Mouse (Mus musculus): ENCODE measurements at regions not wholly inside any gene's neighbourhood (a gene's known extent, or its start where the extent isn't known, plus 50 kb on each side); places are given as distances from the start of the nearest gene placed in this dataset.

DNA sequence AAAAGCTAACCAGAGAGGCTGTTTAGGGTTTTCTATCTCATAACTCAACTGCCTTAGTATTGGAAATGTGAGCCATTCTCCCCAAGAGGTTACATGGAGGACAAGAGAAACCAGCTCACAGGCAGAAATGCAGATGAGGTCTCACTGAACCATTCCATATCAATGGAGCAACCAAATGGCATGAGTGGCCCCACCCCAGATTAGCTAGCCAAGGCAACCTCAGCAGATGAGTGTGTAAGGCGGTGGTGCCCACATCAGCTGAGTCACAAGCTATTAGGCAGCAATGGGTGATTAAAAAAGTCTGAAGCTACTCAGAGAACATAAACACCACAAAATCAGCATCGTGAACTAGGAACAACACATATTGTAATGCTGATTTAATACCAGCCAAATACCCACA, 133.2 kb downstream of the Lpin1 start:
- no peak for DNase-seq (ENCODE audit: low spot score)

DNA sequence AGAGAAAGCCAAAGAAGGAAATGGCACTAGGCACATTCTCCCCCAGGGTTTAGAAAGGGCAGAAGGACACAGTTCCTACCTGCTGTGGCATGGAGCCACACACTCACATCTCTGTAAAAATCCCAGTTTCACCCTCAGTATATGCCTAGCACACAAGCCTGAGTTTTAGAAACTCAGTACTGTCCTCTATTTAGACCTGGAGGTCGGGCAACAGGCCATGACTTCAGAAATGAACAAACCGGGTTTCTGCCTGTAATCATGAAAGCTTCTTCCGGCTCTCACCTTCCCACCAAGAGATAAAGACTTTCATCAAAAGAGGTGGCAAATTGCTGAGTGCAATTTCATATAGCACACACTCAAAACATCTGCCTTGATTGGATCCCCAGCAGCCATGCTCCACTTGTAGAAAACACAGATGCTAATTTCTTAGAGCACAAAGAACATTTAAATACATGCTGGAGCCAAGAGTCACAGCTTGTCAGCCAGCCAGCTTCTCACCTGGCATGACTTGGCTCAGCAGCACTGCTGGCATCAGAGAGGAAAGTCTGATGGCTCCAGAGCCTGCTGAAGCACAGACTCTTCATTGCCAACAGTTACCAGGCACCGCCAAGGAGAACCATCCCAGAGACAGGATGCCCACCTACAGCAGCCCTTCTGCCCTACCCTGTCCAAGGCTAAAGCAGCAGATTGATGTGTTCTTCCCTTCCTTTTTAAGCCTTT, 136.2 kb downstream of the Lpin1 start:
- no peak for DNase-seq (ENCODE audit: low spot score)

DNA sequence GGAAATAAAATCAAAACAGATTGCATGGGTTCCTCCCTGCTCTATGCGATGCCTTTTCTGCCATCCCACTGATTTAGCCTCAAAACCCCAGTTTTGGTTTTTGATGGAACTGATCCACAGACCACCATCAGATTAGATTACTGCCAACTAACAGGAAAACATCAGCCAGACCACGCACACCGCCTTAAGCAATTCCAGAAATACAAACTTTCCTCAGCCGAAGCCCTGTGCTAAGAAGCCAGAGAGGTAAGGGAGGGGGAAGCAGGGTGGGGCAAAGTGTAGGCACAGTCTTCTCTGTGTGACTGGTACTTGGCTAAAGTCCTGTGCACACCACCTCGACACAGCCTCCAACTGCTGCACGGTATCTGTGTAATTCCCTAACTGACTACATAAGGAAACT, 153.3 kb downstream of the Lpin1 start:
- DNase-seq (ENCODE audit: low spot score): no peak

- DNase-seq (ENCODE audit: low spot score): no peak
Measured at GRCm38 (mm10) chr12:16450771-16451435, 159.9 kb downstream of the Lpin1 start.

- DNase-seq (ENCODE audit: low spot score): no peak
Measured at GRCm38 (mm10) chr12:16438717-16439116, 172.0 kb downstream of the Lpin1 start.

DNA sequence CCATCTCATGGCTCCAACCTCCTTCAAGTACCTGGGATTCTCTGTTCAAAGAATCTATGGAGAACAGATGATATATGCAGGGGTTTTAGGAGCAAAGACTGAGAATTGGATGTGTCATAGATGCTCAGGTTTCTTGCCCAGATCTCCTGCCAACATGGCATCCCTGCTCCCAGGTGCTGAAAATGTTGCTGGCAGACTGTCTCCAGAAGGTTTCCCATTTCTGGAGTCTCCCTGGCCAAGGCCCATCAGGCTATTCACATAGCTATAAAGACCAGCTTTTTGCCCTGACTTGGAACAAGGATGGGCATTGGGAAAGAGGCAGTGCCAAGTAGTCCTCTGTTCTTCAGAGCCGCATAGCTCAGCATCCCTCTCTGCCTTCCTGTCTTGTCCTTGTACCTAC, 173.8 kb downstream of the Lpin1 start:
- no peak for DNase-seq (ENCODE audit: low spot score)

DNA sequence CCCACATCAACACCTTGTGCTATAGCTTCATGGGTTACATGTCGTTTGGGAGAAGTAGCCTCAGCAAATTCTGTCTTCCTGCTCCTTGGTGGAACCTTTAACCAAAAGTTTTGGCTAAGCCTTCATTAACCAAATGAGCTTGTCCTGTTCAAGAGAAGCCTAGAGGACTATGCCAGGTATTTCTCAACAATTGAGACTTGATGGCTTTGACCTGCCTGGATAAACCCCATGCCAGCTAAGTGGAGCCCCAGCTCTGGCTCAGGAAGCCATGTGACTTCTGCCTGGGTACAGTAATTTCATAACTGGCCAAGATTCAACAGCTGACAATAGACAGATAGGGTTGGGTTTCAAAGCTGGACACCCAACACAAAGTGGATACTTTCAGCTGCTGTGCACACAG, 174.5 kb downstream of the Lpin1 start:
- no peak for DNase-seq (ENCODE audit: low spot score)

DNA sequence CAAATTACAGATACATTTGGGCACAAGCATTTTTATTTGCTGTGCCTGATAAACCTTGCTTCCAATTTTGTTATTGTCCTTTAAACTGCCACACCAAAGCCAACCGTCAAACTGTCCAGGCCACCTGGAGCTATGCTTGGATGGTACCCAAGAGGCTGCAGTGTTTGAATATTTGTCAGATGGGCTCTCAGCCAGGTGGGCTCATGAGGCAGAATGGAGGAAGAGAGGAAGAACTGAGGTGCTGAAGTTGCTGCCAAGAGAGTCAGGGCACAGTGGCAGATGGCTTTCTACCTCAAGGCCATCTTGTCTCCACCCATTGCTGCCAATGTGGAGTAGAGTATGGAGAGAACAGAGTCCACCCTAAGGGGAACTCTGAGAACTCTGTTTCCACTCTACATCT, 176.0 kb downstream of the Lpin1 start:
- no peak for DNase-seq (ENCODE audit: low spot score)

GRCm38 (mm10) chr12:16434225-16434624, 176.5 kb downstream of the Lpin1 start:
- DNase-seq (ENCODE audit: low spot score): no peak

DNA sequence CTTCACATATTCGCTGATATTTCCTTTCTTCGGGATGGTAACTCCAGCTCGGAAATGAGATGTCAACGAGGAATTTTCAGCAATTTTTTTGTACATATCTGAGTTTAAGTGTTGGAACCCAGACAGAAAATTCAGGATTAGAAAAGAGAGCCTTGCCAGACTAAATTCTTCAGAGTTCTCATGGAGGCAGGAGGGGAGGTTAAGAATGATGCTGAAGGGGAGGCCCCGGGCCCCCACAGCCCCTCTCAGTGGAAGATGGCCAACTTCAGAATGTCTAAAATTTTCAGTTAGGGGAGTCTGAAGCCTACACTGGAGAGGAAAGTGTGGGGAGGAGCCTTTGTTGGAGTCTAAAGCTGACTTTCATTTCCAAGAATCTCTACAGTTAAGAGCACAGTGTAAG, 184.8 kb downstream of the Lpin1 start:
- DNase-seq (ENCODE audit: low spot score): no peak

GRCm38 (mm10) chr12:16424526-16424925, 186.2 kb downstream of the Lpin1 start:
- DNase-seq (ENCODE audit: low spot score): no peak

GRCm38 (mm10) chr12:16395720-16396119, 215.0 kb downstream of the Lpin1 start:
- no peak for DNase-seq (ENCODE audit: low spot score)

- no peak for DNase-seq (ENCODE audit: low spot score)
Measured at GRCm38 (mm10) chr12:16392851-16393250, 217.9 kb downstream of the Lpin1 start.

- no peak for DNase-seq (ENCODE audit: low spot score)
Measured at GRCm38 (mm10) chr12:16391630-16392269, 219.0 kb downstream of the Lpin1 start.

- no peak for DNase-seq (ENCODE audit: low spot score)
Measured at GRCm38 (mm10) chr12:16391163-16391562, 219.6 kb downstream of the Lpin1 start.

GRCm38 (mm10) chr12:16387035-16387434, 223.7 kb downstream of the Lpin1 start:
- DNase-seq (ENCODE audit: low spot score): no peak

DNA sequence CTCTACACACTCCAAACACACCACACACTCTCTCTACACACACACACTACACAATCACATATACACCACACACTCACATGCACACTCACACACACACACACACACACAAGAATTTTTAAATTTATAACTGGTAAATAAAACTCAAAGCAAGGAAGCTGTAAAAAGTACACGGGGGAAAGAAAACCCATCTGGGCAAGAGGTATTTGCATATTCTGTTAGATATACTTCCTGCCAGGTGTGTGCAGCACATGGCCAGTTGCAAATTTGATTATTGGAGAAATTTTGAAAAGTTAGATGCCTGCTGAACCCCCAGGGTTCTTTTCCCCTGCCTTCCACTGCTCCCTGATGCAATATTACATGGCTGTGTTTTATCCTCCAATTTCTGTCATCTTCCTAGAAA, 226.4 kb downstream of the Lpin1 start:
- no peak for DNase-seq (ENCODE audit: low spot score)

DNA sequence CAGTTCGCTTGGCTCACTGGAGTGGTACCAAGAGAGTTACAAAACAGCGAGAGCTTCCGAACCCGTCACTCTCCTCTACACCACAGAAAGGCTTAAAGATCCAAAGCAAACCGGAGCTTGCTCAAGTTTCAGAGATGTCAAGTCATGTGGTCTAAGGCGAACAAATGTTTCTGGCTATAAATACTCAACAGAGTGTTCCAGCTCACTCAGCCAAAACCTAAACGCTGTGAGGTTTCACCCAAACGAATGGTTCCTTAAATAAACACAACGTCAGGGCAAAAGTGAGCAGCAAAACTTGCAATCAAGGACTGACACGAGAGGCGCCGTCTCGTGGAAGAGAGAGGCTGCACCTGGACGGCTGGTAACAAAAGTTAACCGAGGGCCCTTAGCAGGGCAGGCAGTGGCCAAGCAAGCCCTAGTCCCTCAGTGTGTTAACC, 227.2 kb downstream of the Lpin1 start:
- DNase-seq (ENCODE audit: low spot score): no peak

DNA sequence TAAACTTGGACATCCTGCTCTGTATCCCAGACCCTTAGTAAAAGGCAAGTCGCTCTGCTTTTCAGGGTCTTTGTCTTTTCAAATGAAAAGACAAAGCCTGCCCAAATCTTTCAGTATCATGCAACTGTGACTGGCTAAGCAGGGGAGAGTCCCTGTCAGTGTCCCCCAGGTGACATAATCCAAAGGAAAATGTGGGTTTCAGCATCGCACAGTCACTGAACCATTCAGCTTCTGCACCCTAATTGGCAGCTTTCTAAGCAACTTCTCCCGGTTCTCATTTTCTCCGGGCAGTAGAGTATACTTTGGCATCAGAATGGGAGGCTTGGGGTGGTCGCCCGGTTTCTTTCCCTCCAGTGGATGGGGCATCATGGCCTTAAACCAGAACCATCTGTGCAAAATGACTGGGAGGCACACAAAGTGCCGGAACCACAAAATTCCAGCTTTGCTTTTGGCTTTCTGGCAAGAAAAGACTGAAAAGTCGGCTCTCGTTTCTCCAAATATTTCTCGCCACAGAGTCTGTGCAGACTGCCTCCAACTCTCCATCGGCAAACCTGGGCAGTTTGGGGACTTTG, 228.3 kb downstream of the Lpin1 start:
- no peak for DNase-seq (ENCODE audit: low spot score)

- DNase-seq (ENCODE audit: low spot score): no peak
Measured at GRCm38 (mm10) chr12:16381026-16381425, 229.7 kb downstream of the Lpin1 start.

DNA sequence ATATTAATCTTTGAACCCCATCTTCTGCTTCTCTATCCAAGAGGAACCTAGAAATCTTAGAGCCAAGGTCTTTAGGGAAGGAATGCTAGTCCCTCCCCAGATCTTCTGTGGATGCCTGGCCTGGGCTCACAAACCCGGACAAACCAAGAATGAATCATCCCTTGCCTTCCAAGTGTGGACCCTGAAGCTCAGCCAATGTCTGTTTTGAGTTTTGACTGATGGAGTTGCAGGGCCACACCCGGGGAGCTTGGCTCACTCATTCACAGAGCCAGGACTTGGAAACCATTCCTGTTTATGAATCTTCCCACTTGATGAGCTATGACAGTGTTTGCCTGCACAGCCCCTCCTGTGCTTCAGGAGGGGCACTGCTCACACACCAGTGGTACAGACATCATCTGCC, 230.4 kb downstream of the Lpin1 start:
- peak; percentile 27 for DNase-seq (ENCODE audit: low spot score)

DNA sequence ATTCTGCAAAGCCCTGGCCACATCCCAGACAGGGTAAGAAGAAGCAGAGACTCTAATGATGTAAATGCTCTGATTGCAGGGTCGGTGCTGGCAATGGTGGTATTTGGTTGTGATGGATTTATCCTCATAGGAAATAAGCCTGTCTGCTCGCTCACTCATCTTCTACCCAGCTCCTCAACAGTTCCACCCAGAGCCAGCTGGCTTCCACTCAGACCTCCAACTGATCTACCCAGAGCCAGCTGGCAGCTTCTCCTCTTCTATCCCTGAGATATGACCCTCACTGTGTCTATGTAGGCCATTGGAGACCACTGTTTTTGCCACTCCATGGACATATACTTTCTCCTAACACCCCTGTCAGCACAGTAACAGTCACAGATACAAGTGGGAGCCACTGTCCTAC, 231.4 kb downstream of the Lpin1 start:
- DNase-seq (ENCODE audit: low spot score): no peak

- DNase-seq (ENCODE audit: low spot score): no peak
Measured at GRCm38 (mm10) chr12:16378501-16378900, 232.3 kb downstream of the Lpin1 start.

Data from heart, adult 8-10 months (tissue).